Comparison of ENCODE assay signal across 21 mouse cellular contexts in genomic region chr6:13294393-13294792, GRCm38 (mm10).
"Had no signal": no experiment of that assay in that cellular context is flagged by ENCODE, and none has a peak within 500 bp of the region (broad histone marks: within the 10 kb centered on the region; RNA-seq: fewer than 3 reads in every experiment).

No protein-coding gene starts in this region.

- H3K4me1 ChIP-seq: kidney, embryonic 15.5 days; limb, embryonic 12.5 days; limb, embryonic 15.5 days; midbrain, embryonic 12.5 days; neural tube, embryonic 12.5 days; stomach, embryonic 15.5 days had no signal

- H3K27me3 ChIP-seq: kidney, embryonic 15.5 days; limb, embryonic 12.5 days; limb, embryonic 15.5 days; midbrain, embryonic 12.5 days; midbrain, embryonic 15.5 days; neural tube, embryonic 12.5 days; neural tube, embryonic 15.5 days; stomach, embryonic 15.5 days had no signal

- ATAC-seq: intestine, postnatal 0 days; lung, postnatal 0 days; midbrain, embryonic 15.5 days had no signal

- H3K9me3 ChIP-seq: kidney, embryonic 15.5 days; limb, embryonic 12.5 days; limb, embryonic 15.5 days; midbrain, embryonic 12.5 days; midbrain, embryonic 15.5 days; neural tube, embryonic 12.5 days; neural tube, embryonic 15.5 days; stomach, embryonic 15.5 days had no signal

- H3K4me2 ChIP-seq: kidney, embryonic 15.5 days; limb, embryonic 12.5 days; limb, embryonic 15.5 days; midbrain, embryonic 12.5 days; midbrain, embryonic 15.5 days; neural tube, embryonic 12.5 days; neural tube, embryonic 15.5 days; stomach, embryonic 15.5 days had no signal

- H3K36me3 ChIP-seq: kidney, embryonic 15.5 days; limb, embryonic 12.5 days; limb, embryonic 15.5 days; midbrain, embryonic 12.5 days; midbrain, embryonic 15.5 days; neural tube, embryonic 12.5 days; neural tube, embryonic 15.5 days; stomach, embryonic 15.5 days had no signal

- H3K27ac ChIP-seq: kidney, embryonic 15.5 days; limb, embryonic 12.5 days; limb, embryonic 15.5 days; liver, embryonic 14.5 days; macrophage; midbrain, embryonic 12.5 days; midbrain, embryonic 15.5 days; neural tube, embryonic 12.5 days; neural tube, embryonic 15.5 days; stomach, embryonic 15.5 days had no signal

- H3K4me3 ChIP-seq: kidney, embryonic 15.5 days; limb, embryonic 12.5 days; limb, embryonic 15.5 days; midbrain, embryonic 12.5 days; midbrain, embryonic 15.5 days; neural tube, embryonic 12.5 days; neural tube, embryonic 15.5 days; stomach, embryonic 15.5 days had no signal

- H3K9ac ChIP-seq: kidney, embryonic 15.5 days; limb, embryonic 12.5 days; limb, embryonic 15.5 days; liver, embryonic 14.5 days; midbrain, embryonic 12.5 days; midbrain, embryonic 15.5 days; neural tube, embryonic 12.5 days; neural tube, embryonic 15.5 days; stomach, embryonic 15.5 days had no signal

- DNase-seq: kidney, adult 2 months; kidney, postnatal 14 days; kidney, postnatal 4 days; left cerebral cortex, postnatal 4 days; lung, adult 18-20 months; right cerebral cortex, adult 18-20 months; right cerebral cortex, postnatal 14 days; right cerebral cortex, postnatal 4 days; thymus, postnatal 25 days had no signal
